ENCODE assay signal across 13 mouse cellular contexts in genomic region chrX:11254521-11255207, GRCm38 (mm10). TPM values are rescaled to one million over a fixed set of nuclear protein-coding genes. Genes with fewer than 3 reads are reported as not detected.
A peak's percentile ranks its signal among the peaks of the same experiment; 100 is the strongest.
DNase-seq lines count a peak whose midpoint lies in the region; ATAC-seq lines count a peak whose summit lies in the region.
"Had no signal": no experiment of that assay in that cellular context is flagged by ENCODE, and none has a peak within 500 bp of the region (broad histone marks: within the 10 kb centered on the region; RNA-seq: fewer than 3 reads in every experiment).

No protein-coding gene starts in this region.

- no peaks in the 10 kb centered on the region for H3K36me3 ChIP-seq in heart, embryonic 15.5 days
- no peaks in the 10 kb centered on the region for H3K36me3 ChIP-seq in embryonic facial prominence, embryonic 11.5 days (replicated peaks; ENCODE audit: control insufficient read depth, insufficient read depth, low read depth, low read length)
- H3K36me3 ChIP-seq in limb, embryonic 10.5 days: no peaks in the 10 kb centered on the region
- no peaks in the 10 kb centered on the region for H3K36me3 ChIP-seq in hindbrain, embryonic 14.5 days (replicated peaks; ENCODE audit: control insufficient read depth, insufficient read depth)
- H3K36me3 ChIP-seq: hindbrain, embryonic 10.5 days; liver, embryonic 13.5 days; midbrain, embryonic 15.5 days had no signal

- ATAC-seq in heart, embryonic 15.5 days (replicated peaks; ENCODE audit: insufficient number of reproducible peaks, insufficient read depth, low FRiP score, low read depth): 0 out of 2 replicates have a peak, but pooled peaks have one; percentile 43
- ATAC-seq in embryonic facial prominence, embryonic 11.5 days (replicated peaks; ENCODE audit: insufficient number of reproducible peaks, low FRiP score, low TSS enrichment, low read depth): no peak
- ATAC-seq in hindbrain, embryonic 14.5 days (ENCODE audit: low FRiP score): no peak
- ATAC-seq: midbrain, embryonic 15.5 days had no signal

- H3K27ac ChIP-seq in heart, embryonic 15.5 days: peak overlapping the region; percentile 26; the same call in 1 of the 2 replicates
- H3K27ac ChIP-seq in embryonic facial prominence, embryonic 11.5 days (replicated peaks; ENCODE audit: low read depth, low read length): no peak overlapping the region
- peak overlapping the region; percentile 68; the same call in 1 of the 2 replicates for H3K27ac ChIP-seq in limb, embryonic 10.5 days
- H3K27ac ChIP-seq in hindbrain, embryonic 14.5 days: no peak overlapping the region
- H3K27ac ChIP-seq: liver, embryonic 13.5 days; midbrain, embryonic 15.5 days had no signal

- no peaks in the 10 kb centered on the region for H3K9me3 ChIP-seq in heart, embryonic 15.5 days (replicated peaks)
- H3K9me3 ChIP-seq in embryonic facial prominence, embryonic 11.5 days (replicated peaks; ENCODE audit: control insufficient read depth, low read length): no peaks in the 10 kb centered on the region
- no peaks in the 10 kb centered on the region for H3K9me3 ChIP-seq in limb, embryonic 10.5 days (replicated peaks)
- no peaks in the 10 kb centered on the region for H3K9me3 ChIP-seq in hindbrain, embryonic 14.5 days (ENCODE audit: control insufficient read depth, low read length)
- H3K9me3 ChIP-seq: hindbrain, embryonic 10.5 days; liver, embryonic 13.5 days; midbrain, embryonic 15.5 days had no signal

- 44% methylated on average over 11 of the region's 11 CpGs for WGBS in heart, embryonic 15.5 days
- 38% methylated on average over 11 of the region's 11 CpGs for WGBS in embryonic facial prominence, embryonic 11.5 days
- WGBS in limb, embryonic 10.5 days: 27% methylated on average over 11 of the region's 11 CpGs
- 59% methylated on average over 11 of the region's 11 CpGs for WGBS in hindbrain, embryonic 14.5 days

- no peak overlapping the region for H3K4me2 ChIP-seq in heart, embryonic 15.5 days
- no peak overlapping the region for H3K4me2 ChIP-seq in embryonic facial prominence, embryonic 11.5 days (ENCODE audit: low read depth, low read length)
- no peak overlapping the region for H3K4me2 ChIP-seq in hindbrain, embryonic 14.5 days (replicated peaks)
- H3K4me2 ChIP-seq: liver, embryonic 13.5 days; midbrain, embryonic 15.5 days had no signal

- H3K4me1 ChIP-seq in heart, embryonic 15.5 days (replicated peaks): no peaks in the 10 kb centered on the region; the same call in 1 of the 2 replicates
- no peaks in the 10 kb centered on the region for H3K4me1 ChIP-seq in embryonic facial prominence, embryonic 11.5 days (ENCODE audit: control insufficient read depth, insufficient read depth, low read length)
- H3K4me1 ChIP-seq in limb, embryonic 10.5 days: peaks cover 42% of the 10 kb centered on the region
- H3K4me1 ChIP-seq in hindbrain, embryonic 14.5 days (replicated peaks; ENCODE audit: control insufficient read depth, insufficient read depth, low read length): no peaks in the 10 kb centered on the region
- H3K4me1 ChIP-seq: liver, embryonic 13.5 days; midbrain, embryonic 15.5 days had no signal

- H3K27me3 ChIP-seq in heart, embryonic 15.5 days: peaks cover 4% of the 10 kb centered on the region; the same call in 1 of the 2 replicates
- H3K27me3 ChIP-seq in embryonic facial prominence, embryonic 11.5 days (ENCODE audit: control insufficient read depth, insufficient read depth, low read length): 0 out of 2 replicates have a peak, but pooled peaks cover 2% of the 10 kb centered on the region
- H3K27me3 ChIP-seq in limb, embryonic 10.5 days (ENCODE audit: low read depth, poor library complexity, severe bottlenecking): peaks cover 98% of the 10 kb centered on the region
- no peaks in the 10 kb centered on the region for H3K27me3 ChIP-seq in hindbrain, embryonic 14.5 days (ENCODE audit: control insufficient read depth, insufficient read depth, low read length)
- H3K27me3 ChIP-seq: liver, embryonic 13.5 days; midbrain, embryonic 15.5 days had no signal

- H3K9ac ChIP-seq in heart, embryonic 15.5 days: no peak overlapping the region
- no peak overlapping the region for H3K9ac ChIP-seq in embryonic facial prominence, embryonic 11.5 days (replicated peaks; ENCODE audit: low read length)
- no peak overlapping the region for H3K9ac ChIP-seq in hindbrain, embryonic 14.5 days
- H3K9ac ChIP-seq: forebrain, postnatal 0 days; liver, embryonic 13.5 days; midbrain, embryonic 15.5 days had no signal

- intact Hi-C loops in heart, postnatal 36 days (cut with DNase I): no loop called here

- no peak for DNase-seq in heart, postnatal 36 days
- DNase-seq in CD4-positive helper T cell, adult 2 months (ENCODE audit: low read depth, low spot score): peak; percentile 76
- DNase-seq in embryonic facial prominence, embryonic 11.5 days (ENCODE audit: low spot score): peak; percentile 46
- no peak for DNase-seq in limb, embryonic 10.5 days (ENCODE audit: low spot score)
- no peak for DNase-seq in right cerebral cortex, adult 18-20 months
- no peak for DNase-seq in urinary bladder, postnatal 10 days (ENCODE audit: low spot score)
- DNase-seq in hindbrain, embryonic 14.5 days (ENCODE audit: low spot score): no peak
- DNase-seq: forebrain, postnatal 0 days; liver, embryonic 13.5 days had no signal

- H3K4me3 ChIP-seq in heart, embryonic 15.5 days: no peak overlapping the region
- no peak overlapping the region for H3K4me3 ChIP-seq in embryonic facial prominence, embryonic 11.5 days (ENCODE audit: low read depth, low read length)
- no peak overlapping the region for H3K4me3 ChIP-seq in limb, embryonic 10.5 days
- no peak overlapping the region for H3K4me3 ChIP-seq in hindbrain, embryonic 14.5 days (replicated peaks; ENCODE audit: low read length)
- H3K4me3 ChIP-seq: hindbrain, embryonic 10.5 days; liver, embryonic 13.5 days; midbrain, embryonic 15.5 days had no signal

RNA-seq across cellular contexts. Expression of gene H2al1a, which starts 44.4 kb away (rescaled TPM):
- polyA plus RNA-seq in heart, embryonic 15.5 days (2015; fragmentation: Nextera tagmentation; extraction: Ambion mirVana): not detected in 2 replicates
- total RNA-seq in heart, postnatal 36 days (2021): not detected
- not detected in 2 replicates for polyA plus RNA-seq in embryonic facial prominence, embryonic 11.5 days (2014; fragmentation: Nextera tagmentation; extraction: Ambion mirVana)
- not detected in 2 replicates for polyA plus RNA-seq in limb, embryonic 10.5 days (2016; fragmentation: Nextera tagmentation; extraction: Ambion mirVana)
- not detected in 2 replicates for polyA plus RNA-seq in hindbrain, embryonic 14.5 days (2014; fragmentation: Nextera tagmentation; extraction: Ambion mirVana)
- total RNA-seq: forebrain, postnatal 0 days had no signal
- polyA plus RNA-seq: cortical plate, adult 2 months; forebrain, postnatal 0 days; hindbrain, embryonic 10.5 days; liver, embryonic 13.5 days; midbrain, embryonic 15.5 days had no signal

RNA-seq across cellular contexts. Expression of gene H2al1b, which starts 47.6 kb away (rescaled TPM):
- not detected in 2 replicates for polyA plus RNA-seq in heart, embryonic 15.5 days (2015; fragmentation: Nextera tagmentation; extraction: Ambion mirVana)
- not detected for total RNA-seq in heart, postnatal 36 days (2021)
- not detected in 2 replicates for polyA plus RNA-seq in embryonic facial prominence, embryonic 11.5 days (2014; fragmentation: Nextera tagmentation; extraction: Ambion mirVana)
- polyA plus RNA-seq in limb, embryonic 10.5 days (2016; fragmentation: Nextera tagmentation; extraction: Ambion mirVana): not detected in 2 replicates
- polyA plus RNA-seq in hindbrain, embryonic 14.5 days (2014; fragmentation: Nextera tagmentation; extraction: Ambion mirVana): not detected in 2 replicates
- total RNA-seq: forebrain, postnatal 0 days had no signal
- polyA plus RNA-seq: cortical plate, adult 2 months; forebrain, postnatal 0 days; hindbrain, embryonic 10.5 days; liver, embryonic 13.5 days; midbrain, embryonic 15.5 days had no signal

RNA-seq across cellular contexts. Expression of gene H2al1c, which starts 50.8 kb away (rescaled TPM):
- not detected in 2 replicates for polyA plus RNA-seq in heart, embryonic 15.5 days (2015; fragmentation: Nextera tagmentation; extraction: Ambion mirVana)
- total RNA-seq in heart, postnatal 36 days (2021): not detected
- polyA plus RNA-seq in embryonic facial prominence, embryonic 11.5 days (2014; fragmentation: Nextera tagmentation; extraction: Ambion mirVana): not detected in 2 replicates
- polyA plus RNA-seq in limb, embryonic 10.5 days (2016; fragmentation: Nextera tagmentation; extraction: Ambion mirVana): not detected in 2 replicates
- not detected in 2 replicates for polyA plus RNA-seq in hindbrain, embryonic 14.5 days (2014; fragmentation: Nextera tagmentation; extraction: Ambion mirVana)
- total RNA-seq: forebrain, postnatal 0 days had no signal
- polyA plus RNA-seq: cortical plate, adult 2 months; forebrain, postnatal 0 days; hindbrain, embryonic 10.5 days; liver, embryonic 13.5 days; midbrain, embryonic 15.5 days had no signal

RNA-seq across cellular contexts. Expression of gene H2al1d, which starts 54.0 kb away (rescaled TPM):
- not detected in 2 replicates for polyA plus RNA-seq in heart, embryonic 15.5 days (2015; fragmentation: Nextera tagmentation; extraction: Ambion mirVana)
- not detected for total RNA-seq in heart, postnatal 36 days (2021)
- polyA plus RNA-seq in embryonic facial prominence, embryonic 11.5 days (2014; fragmentation: Nextera tagmentation; extraction: Ambion mirVana): not detected in 2 replicates
- polyA plus RNA-seq in limb, embryonic 10.5 days (2016; fragmentation: Nextera tagmentation; extraction: Ambion mirVana): not detected in 2 replicates
- polyA plus RNA-seq in hindbrain, embryonic 14.5 days (2014; fragmentation: Nextera tagmentation; extraction: Ambion mirVana): not detected in 2 replicates
- total RNA-seq: forebrain, postnatal 0 days had no signal
- polyA plus RNA-seq: cortical plate, adult 2 months; forebrain, postnatal 0 days; hindbrain, embryonic 10.5 days; liver, embryonic 13.5 days; midbrain, embryonic 15.5 days had no signal

RNA-seq across cellular contexts. Expression of gene H2al1e, which starts 57.1 kb away (rescaled TPM):
- not detected in 2 replicates for polyA plus RNA-seq in heart, embryonic 15.5 days (2015; fragmentation: Nextera tagmentation; extraction: Ambion mirVana)
- total RNA-seq in heart, postnatal 36 days (2021): not detected
- polyA plus RNA-seq in embryonic facial prominence, embryonic 11.5 days (2014; fragmentation: Nextera tagmentation; extraction: Ambion mirVana): not detected in 2 replicates
- not detected in 2 replicates for polyA plus RNA-seq in limb, embryonic 10.5 days (2016; fragmentation: Nextera tagmentation; extraction: Ambion mirVana)
- not detected in 2 replicates for polyA plus RNA-seq in hindbrain, embryonic 14.5 days (2014; fragmentation: Nextera tagmentation; extraction: Ambion mirVana)
- total RNA-seq: forebrain, postnatal 0 days had no signal
- polyA plus RNA-seq: cortical plate, adult 2 months; forebrain, postnatal 0 days; hindbrain, embryonic 10.5 days; liver, embryonic 13.5 days; midbrain, embryonic 15.5 days had no signal

Comparison
In these comparisons a context has a peak if more than half of its experiments do, and no peak if none do; other contexts are left out.
1. H3K27ac ChIP-seq: peak in heart, embryonic 15.5 days (single experiment) and limb, embryonic 10.5 days (single experiment); none in embryonic facial prominence, embryonic 11.5 days (single experiment) and hindbrain, embryonic 14.5 days (single experiment).
2. DNase-seq: peak in CD4-positive helper T cell, adult 2 months (single experiment) and embryonic facial prominence, embryonic 11.5 days (single experiment); none in heart, postnatal 36 days (0 of 2), limb, embryonic 10.5 days (single experiment), right cerebral cortex, adult 18-20 months (single experiment), urinary bladder, postnatal 10 days (single experiment) and hindbrain, embryonic 14.5 days (single experiment).